Mouse (Mus musculus) megakaryocyte-erythroid progenitor cell, adult 5 weeks (primary cell): ENCODE data around the gene Stim1. TPM values are rescaled to one million over a fixed set of nuclear protein-coding genes. Genes with fewer than 3 reads are reported as not detected.

Source experiments
- polyA plus RNA-seq: library from polyadenylated mRNA; stranded (reverse); fragments of >175 nt; gene quantifications from 2 replicates; pipeline ENCODE4 v1.2.3, GENCODE M21; 2012

Gene Stim1
- polyA plus RNA-seq, result 47.6 and 63.0 TPM in 2 replicates

GRCm38 (mm10) chr7:102267601-102268394 lies at the start of gene Stim1:
TSS of gene Stim1 (plus strand) at chr7:102267806.

DNA sequence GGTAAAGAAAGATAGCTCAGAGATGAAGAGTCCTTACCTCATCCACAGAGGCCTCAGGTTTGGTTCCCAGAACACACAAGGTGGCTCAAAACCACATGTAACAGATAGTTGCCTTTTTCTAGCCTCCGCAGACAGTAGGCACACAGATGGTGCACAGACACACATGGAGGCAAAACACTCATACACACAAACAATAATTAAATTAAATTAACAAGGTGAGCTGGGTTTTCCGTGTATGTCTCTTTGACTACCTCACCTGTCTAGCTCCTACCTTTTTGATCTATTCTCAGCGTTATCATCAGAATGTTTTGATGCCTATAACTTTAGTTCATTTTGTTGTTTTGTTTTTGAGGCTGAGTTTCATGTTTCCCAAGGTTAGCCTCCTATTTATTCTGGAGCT lies 11.7 kb upstream of the Stim1 start, which contains the start of gene Rhog:
Rhog (minus strand) TSS at position 101 of the 400 bp plus-strand sequence.

DNA sequence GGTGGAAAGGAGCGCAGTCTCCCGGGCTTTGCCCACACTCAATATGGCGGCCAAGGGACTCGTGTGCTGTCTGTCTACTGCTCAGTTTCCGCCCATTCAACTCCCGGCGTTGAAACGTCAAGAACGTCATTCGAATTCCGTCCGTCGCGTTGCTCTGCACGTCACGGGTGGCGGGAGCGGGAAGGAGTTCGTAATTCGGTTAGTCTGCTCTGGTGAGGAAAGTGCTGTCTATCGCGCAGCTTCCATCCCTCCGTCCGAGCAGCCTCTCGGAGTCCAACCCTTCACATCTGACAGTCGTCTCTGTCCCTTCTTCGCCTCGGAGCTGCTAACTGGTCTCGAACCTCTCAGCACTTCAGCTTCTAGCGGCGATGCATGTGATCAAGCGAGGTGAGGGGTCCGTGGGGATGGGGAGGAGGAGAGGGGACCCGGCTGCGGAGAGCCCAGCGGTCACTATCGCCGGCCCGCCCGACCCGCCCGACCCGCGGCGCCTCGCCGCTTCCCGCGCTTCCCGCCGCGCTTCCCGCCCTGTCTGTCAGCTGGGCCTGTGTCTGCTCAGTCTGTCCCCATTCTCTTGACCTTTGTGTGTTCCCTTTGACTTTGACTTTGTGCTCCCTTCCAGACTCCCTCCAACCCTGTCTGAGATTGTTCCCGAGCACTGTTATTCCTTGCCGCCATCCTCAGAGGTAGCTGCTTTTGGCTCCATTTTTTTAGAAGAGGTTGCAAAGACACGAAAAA lies 174.2 kb downstream of the Stim1 start, which contains the start of gene Rrm1:
Rrm1 (plus strand) TSS at position 39 of the 735 bp plus-strand sequence.

GRCm38 (mm10) chr7:102481579-102481978 lies 214.0 kb downstream of the Stim1 start, which contains the start of gene Olfr543:
TSS of gene Olfr543 (minus strand) at chr7:102481679.

Other genes with a start within 250 kb of the Stim1 start
- 7.0 and 11.9 TPM in 2 replicates for gene Il18bp, start 249.1 kb upstream of the Stim1 start, polyA plus RNA-seq
- 3.2 and 3.7 TPM in 2 replicates for gene Rnf121, start 202.3 kb upstream of the Stim1 start, polyA plus RNA-seq
- 18.2 and 25.0 TPM in 2 replicates for gene Xndc1, start 202.3 kb upstream of the Stim1 start, polyA plus RNA-seq
- 0.90 and 1.6 TPM in 2 replicates for gene Xntrpc, start 202.1 kb upstream of the Stim1 start, polyA plus RNA-seq
- gene Trpc2, start 184.7 kb upstream of the Stim1 start, polyA plus RNA-seq, result 1.0 and 1.4 TPM in 2 replicates
- 0.04 TPM in 1 of 2 replicates, not detected in the other for gene Art1, start 166.1 kb upstream of the Stim1 start, polyA plus RNA-seq
- 0.36 and 0.67 TPM in 2 replicates for gene Art5, start 158.3 kb upstream of the Stim1 start, polyA plus RNA-seq
- gene Chrna10, start 151.0 kb upstream of the Stim1 start, polyA plus RNA-seq, result 0.06 TPM in 1 of 2 replicates, not detected in the other
- 6.3 and 6.6 TPM in 2 replicates for gene Nup98, start 57.6 kb upstream of the Stim1 start, polyA plus RNA-seq
- gene Pgap2, start 57.6 kb upstream of the Stim1 start, polyA plus RNA-seq, result 36.3 and 45.3 TPM in 2 replicates
- 163 and 199 TPM in 2 replicates for gene Rhog, start 11.8 kb upstream of the Stim1 start, polyA plus RNA-seq
- 32.2 and 50.2 TPM in 2 replicates for gene Rrm1, start 173.9 kb downstream of the Stim1 start, polyA plus RNA-seq
- not detected in 2 replicates for gene Olfr543, start 213.9 kb downstream of the Stim1 start, polyA plus RNA-seq
- gene Olfr544, start 220.5 kb downstream of the Stim1 start, polyA plus RNA-seq, result not detected in 2 replicates
- gene Olfr545, start 231.8 kb downstream of the Stim1 start, polyA plus RNA-seq, result not detected in 2 replicates